Mouse (Mus musculus) cerebellum, adult 2 months (tissue): ENCODE measurements at regions not wholly inside any gene's neighbourhood (a gene's known extent, or its start where the extent isn't known, plus 50 kb on each side); places are given as distances from the start of the nearest gene placed in this dataset.
"Not testable (repeated sequence)": the region's sequence is repeated elsewhere in the genome, so short reads cannot be mapped to it uniquely, and the experiment has no call there.

Experiments
- DNase-seq, 2 experiments: peaks; one replicate each; pipeline ENCODE4 v3.0.0; 2021
- H3K27ac ChIP-seq: fragments of 200-500 bp; 2 replicates; pipeline ENCODE4 v1.5.1; 2012; ENCODE audit warnings: low read length, control low read depth, inconsistent platforms; ENCODE audit not compliant: insufficient read depth
- H3K27me3 ChIP-seq: fragments of 200-500 bp; 2 replicates; pipeline ENCODE4 v1.6.1; 2012; ENCODE audit warnings: inconsistent platforms, mild to moderate bottlenecking, low read length, moderate library complexity; ENCODE audit not compliant: control insufficient read depth, insufficient read depth
- H3K4me1 ChIP-seq: fragments of 200-500 bp; 2 replicates; pipeline ENCODE4 v1.6.1; 2011; ENCODE audit warnings: low read length; ENCODE audit not compliant: control insufficient read depth, insufficient read depth
- H3K4me3 ChIP-seq: fragments of 200-500 bp; replicated peaks from 2 replicates; pipeline ENCODE3; 2011; ENCODE audit warnings: mild to moderate bottlenecking, low read depth, low read length, control low read depth; ENCODE audit not compliant: insufficient read depth
- CTCF ChIP-seq: fragments of 200-500 bp; IDR thresholded peaks from 2 replicates; pipeline ENCODE4 v1.5.1; 2011; ENCODE audit warnings: low read depth, mild to moderate bottlenecking, control low read depth, low read length, moderate library complexity, borderline replicate concordance; ENCODE audit not compliant: insufficient read depth
- POLR2A ChIP-seq: fragments of 200-500 bp; IDR thresholded peaks from 2 replicates; pipeline ENCODE4 v1.6.1; 2011; ENCODE audit warnings: low read length, control low read depth, borderline replicate concordance; ENCODE audit not compliant: insufficient read depth
- WGBS: fragments of 180-500 bp; shearing (Covaris S2); methylation state at CpG from one replicate; pipeline ENCODE4 v1.1.7; 2018; 5-methylcytosine and 5-hydroxymethylcytosine counted together

DNA sequence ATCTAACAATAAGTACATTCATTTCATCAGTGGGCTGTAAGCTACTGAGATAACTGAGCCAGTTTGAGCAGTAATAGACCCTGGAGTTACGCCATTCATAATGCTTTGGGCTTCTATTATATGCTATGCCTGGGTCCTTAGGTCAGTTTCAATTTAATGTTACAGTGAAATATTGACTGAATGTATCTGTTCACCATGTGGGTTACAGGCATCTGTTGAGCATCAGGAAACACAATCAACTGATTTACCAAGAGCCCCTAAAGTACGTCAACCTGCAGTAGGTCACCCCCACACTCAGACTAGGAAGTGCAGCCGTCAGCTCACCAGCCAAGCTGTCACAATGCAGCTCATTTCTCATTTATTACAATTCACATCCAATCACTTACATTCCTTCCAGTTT lies 183.5 kb downstream of the Lyplal1 start:
- Histone ChIP-seq H3K4me1 (no peaks in the 10 kb centered on the region), H3K27ac (no peak overlapping the region), H3K27me3 (no peaks in the 10 kb centered on the region), H3K4me3 (no peak overlapping the region)
- TF ChIP-seq POLR2A (no peak), CTCF (no peak)
- WGBS: 94% methylated on average over 3 of the region's 3 CpGs
- DNase-seq: no peak

DNA sequence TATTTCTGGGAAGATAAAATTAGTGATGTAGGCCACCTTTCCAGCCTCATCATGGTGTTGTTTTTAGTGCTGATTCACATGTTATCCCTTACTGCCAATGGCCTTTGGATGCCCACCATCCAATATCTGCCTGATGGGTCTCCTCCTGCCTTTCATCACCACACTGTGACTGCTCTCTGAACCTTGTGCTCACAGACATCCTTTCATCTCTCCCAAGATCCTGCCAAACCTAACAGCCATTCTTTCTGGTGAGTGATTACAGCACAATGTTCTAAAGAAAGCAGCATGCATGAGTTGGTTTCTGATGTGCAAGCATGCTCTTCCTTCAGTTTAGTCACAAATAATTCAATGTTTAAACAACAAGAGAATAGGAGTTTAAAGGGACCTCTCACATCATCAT lies 180.1 kb downstream of the Lyplal1 start:
- H3K4me3 ChIP-seq: no peak overlapping the region
- TF ChIP-seq POLR2A: no peak
- TF ChIP-seq CTCF: no peak
- no peaks in the 10 kb centered on the region; the same call in 1 of the 2 replicates for H3K27me3 ChIP-seq
- no peaks in the 10 kb centered on the region for H3K4me1 ChIP-seq
- no peak for DNase-seq
- no peak overlapping the region for H3K27ac ChIP-seq

- WGBS: 89% methylated on average over 3 of the region's 3 CpGs
- Histone ChIP-seq H3K27ac (no peak overlapping the region), H3K27me3 (no peaks in the 10 kb centered on the region; the same call in 1 of the 2 replicates), H3K4me1 (no peaks in the 10 kb centered on the region), H3K4me3 (no peak overlapping the region)
- no peak for TF ChIP-seq CTCF
- TF ChIP-seq POLR2A: no peak
- DNase-seq: no peak
Observed at GRCm38 (mm10) chr1:185939914-185940313, 177.2 kb downstream of the Lyplal1 start.

DNA sequence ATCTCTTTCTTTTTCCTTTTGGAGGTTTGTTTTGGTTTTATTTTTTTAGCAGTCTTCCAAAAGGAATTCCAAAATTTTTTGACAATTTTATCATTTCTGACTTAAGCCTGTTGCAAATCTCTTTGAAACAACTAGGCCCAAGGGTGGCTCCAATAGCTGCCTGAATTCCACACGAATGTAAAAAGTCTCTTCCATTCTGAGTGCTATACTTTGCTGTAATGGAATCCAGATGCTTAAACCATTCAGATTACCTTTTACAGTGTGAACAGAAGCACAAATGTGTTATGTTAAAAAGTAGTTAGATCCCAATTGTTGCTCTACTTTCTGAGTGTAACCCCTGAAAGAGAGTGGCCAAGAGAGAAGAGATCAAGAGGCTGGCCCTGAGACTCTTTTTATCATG lies 176.6 kb downstream of the Lyplal1 start:
- H3K27me3 ChIP-seq: no peaks in the 10 kb centered on the region; the same call in 1 of the 2 replicates
- WGBS: 89% methylated on average over 1 of the region's 1 CpGs
- H3K4me1 ChIP-seq: no peaks in the 10 kb centered on the region
- no peak overlapping the region for H3K27ac ChIP-seq
- DNase-seq: no peak
- no peak overlapping the region for H3K4me3 ChIP-seq
- no peak for TF ChIP-seq CTCF
- TF ChIP-seq POLR2A: no peak

DNA sequence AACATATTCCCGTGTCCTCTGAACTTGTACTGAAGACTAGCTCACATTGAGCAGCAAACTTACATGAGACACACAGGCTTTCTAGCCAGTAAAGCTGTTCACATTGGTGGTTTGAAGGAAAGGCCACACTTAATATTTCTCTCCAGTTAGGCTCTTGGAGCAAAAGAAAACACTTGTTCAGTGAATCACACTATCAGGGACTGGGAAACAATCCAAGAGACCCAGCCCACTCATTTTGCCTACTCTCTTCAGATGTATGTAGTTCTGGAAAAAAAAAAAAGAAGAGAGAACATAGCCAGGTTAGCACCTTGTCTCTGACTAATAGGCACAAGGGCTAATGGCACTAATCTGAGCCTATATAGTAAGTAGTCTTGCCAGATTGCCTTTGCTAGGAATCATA lies 165.9 kb downstream of the Lyplal1 start:
- DNase-seq: no peak
- WGBS: 95% methylated on average over 1 of the region's 1 CpGs
- no peak overlapping the region for H3K4me3 ChIP-seq
- H3K27me3 ChIP-seq: no peaks in the 10 kb centered on the region
- TF ChIP-seq POLR2A (no peak), CTCF (no peak)
- no peak overlapping the region for H3K27ac ChIP-seq
- no peaks in the 10 kb centered on the region for H3K4me1 ChIP-seq

DNA sequence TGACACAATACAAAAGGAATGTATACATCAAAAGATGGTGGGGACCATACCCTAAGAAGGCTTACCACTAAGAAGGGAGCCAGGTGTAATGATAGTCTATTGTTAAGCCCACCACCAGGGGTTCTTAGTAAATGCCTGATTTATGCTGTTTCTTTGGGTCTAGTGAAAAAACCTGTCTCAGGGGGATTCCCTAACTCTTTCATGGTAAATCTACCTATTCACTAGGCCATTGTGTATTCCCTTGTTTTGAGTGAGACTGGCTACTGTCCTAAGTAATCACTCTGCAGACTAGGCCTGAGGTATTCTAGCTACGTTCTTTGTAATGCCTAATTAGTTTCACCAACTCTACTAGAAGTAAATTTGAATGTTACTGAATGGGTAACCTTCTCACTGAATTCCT lies 161.3 kb downstream of the Lyplal1 start:
- WGBS: 43% methylated on average over 1 of the region's 1 CpGs
- not testable (repeated sequence) for H3K4me3 ChIP-seq, H3K27me3 ChIP-seq

DNA sequence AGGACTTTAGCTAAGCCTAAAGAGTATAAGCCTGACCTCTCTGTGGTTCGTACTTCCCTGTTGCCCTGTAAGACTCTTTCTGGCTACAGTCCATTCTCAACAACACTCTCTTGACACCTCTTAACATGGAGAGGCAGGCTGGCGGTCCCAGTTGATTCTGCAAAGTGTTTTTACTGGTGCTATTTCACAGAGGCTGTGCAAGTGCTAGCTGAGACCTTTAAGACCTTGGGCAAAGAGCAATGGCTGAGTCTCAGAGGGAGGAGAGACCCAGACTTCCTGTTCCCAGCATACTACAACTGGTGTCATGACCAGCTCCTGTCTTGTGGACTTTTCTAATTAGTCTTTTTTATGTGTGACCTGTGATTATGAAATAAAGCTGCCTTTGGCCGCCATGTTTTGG lies 159.6 kb downstream of the Lyplal1 start:
- TF ChIP-seq POLR2A (no peak), CTCF (no peak)
- WGBS: 94% methylated on average over 3 of the region's 3 CpGs
- Histone ChIP-seq H3K27ac (no peak overlapping the region), H3K4me1 (no peaks in the 10 kb centered on the region), H3K4me3 (no peak overlapping the region), H3K27me3 (no peaks in the 10 kb centered on the region)
- DNase-seq: no peak

More for the DNA sequence above, 161.3 kb downstream of the Lyplal1 start:
- not testable (repeated sequence) for H3K27ac ChIP-seq, DNase-seq, H3K4me1 ChIP-seq

DNA sequence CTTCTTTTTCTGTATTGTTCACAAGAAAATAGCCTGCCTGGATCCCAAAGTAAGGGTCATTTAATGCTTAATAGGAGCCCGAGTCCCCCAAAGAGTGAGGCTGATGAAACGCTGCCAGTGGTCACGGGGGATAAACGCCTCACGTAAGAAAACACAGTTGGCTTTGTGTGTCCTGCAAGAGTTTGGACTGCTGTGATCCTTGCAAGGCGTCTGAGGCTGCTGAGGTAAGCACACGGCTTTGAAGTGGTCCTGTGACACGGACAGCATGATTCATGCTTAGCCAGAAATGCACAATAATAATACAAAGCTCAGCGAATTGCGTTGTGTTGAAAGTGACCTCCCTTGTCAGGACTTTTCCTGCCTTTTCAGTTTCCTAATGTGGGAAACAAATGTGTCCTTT lies 158.8 kb downstream of the Lyplal1 start:
- 68% methylated on average over 10 of the region's 10 CpGs for WGBS
- no peak for DNase-seq
- H3K4me1 ChIP-seq: no peaks in the 10 kb centered on the region
- H3K4me3 ChIP-seq: no peak overlapping the region
- H3K27ac ChIP-seq: no peak overlapping the region
- TF ChIP-seq POLR2A (no peak), CTCF (no peak)
- no peaks in the 10 kb centered on the region for H3K27me3 ChIP-seq

DNA sequence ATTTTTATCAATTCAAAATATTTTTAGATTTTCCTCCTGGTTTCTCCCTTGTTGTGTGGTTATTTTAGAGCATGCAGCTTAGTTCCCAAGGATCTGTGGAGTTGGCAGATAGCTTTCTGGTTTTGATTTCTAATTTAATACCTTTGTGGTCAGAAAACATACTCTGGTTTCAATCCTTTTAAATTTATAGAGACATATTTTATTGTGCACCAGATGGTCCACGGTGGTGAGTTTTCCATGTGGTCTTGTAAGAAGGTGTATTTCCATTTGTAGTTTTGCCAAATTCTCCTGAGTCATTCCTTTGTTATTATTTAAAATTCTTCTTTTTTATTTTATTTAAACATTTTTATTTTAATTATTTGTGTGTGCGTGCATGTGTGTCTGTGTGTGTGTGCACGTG lies 154.5 kb downstream of the Lyplal1 start:
- Histone ChIP-seq H3K4me1 (no peaks in the 10 kb centered on the region), H3K27me3 (no peaks in the 10 kb centered on the region), H3K4me3 (no peak overlapping the region), H3K27ac (no peak overlapping the region)
- WGBS: 76% methylated on average over 3 of the region's 3 CpGs
- TF ChIP-seq POLR2A: no peak
- no peak for TF ChIP-seq CTCF
- no peak for DNase-seq

DNA sequence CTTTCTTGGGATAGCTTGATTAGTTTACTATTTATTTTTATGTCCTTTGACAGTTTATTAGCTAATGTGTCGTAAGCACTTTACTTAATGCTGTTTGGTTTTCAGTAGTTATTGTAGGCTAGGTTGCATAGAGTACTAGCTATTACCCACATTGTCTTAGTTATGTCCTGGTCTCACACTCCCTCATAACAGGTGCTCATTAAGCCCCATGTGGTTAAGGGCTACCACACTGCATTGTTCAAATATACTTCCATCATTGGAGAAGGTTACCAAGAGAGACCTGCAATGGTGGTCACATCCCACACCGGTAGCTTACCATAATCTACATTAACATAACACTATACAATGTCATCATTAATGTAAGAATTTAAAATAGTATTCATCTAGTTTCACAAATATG lies 153.3 kb downstream of the Lyplal1 start:
- 99% methylated on average over 2 of the region's 2 CpGs for whole genome bisulfite sequencing
- DNase-seq: no peak

More for the DNA sequence above, 153.3 kb downstream of the Lyplal1 start:
- Histone ChIP-seq H3K27me3 (no peaks in the 10 kb centered on the region), H3K27ac (no peak overlapping the region), H3K4me1 (no peaks in the 10 kb centered on the region), H3K4me3 (no peak overlapping the region)
- TF ChIP-seq CTCF (no peak), POLR2A (no peak)
